Mouse (Mus musculus): ENCODE results near the gene Zfp719. TPM values are rescaled to one million over a fixed set of nuclear protein-coding genes. Genes with fewer than 3 reads are reported as not detected.

Gene Zfp719
- 16.0 TPM for polyA plus RNA-seq (2017; shearing (Covaris generic))

GRCm38 (mm10) chr7:43579440-43580171 is at the start of gene Zfp719:
TSS of gene Zfp719 (plus strand) at chr7:43579610.

GRCm38 (mm10) chr7:43544225-43544977 is 35.0 kb upstream of the Zfp719 start, which contains the start of gene Cd33:
TSS of gene Cd33 (minus strand) at chr7:43544428.

GRCm38 (mm10) chr7:43562006-43562633 is 17.3 kb upstream of the Zfp719 start, which contains the start of gene Zfp658:
TSS of gene Zfp658 (plus strand) at chr7:43562256.

GRCm38 (mm10) chr7:43606896-43607742 is 27.7 kb downstream of the Zfp719 start, which contains the start of gene Zfp819:
TSS of gene Zfp819 (plus strand) at chr7:43607169.

GRCm38 (mm10) chr7:43634500-43634899 is 55.1 kb downstream of the Zfp719 start, which contains the start of gene Ceacam18:
TSS of gene Ceacam18 (plus strand) at chr7:43634707.

Other genes with a start within 250 kb of the Zfp719 start
- not detected for gene Siglecf, start 228.3 kb upstream of the Zfp719 start, polyA plus RNA-seq (2017; shearing (Covaris generic))
- gene Siglecg, start 171.4 kb upstream of the Zfp719 start, polyA plus RNA-seq (2017; shearing (Covaris generic)): 0.57 TPM
- gene Lim2, start 151.9 kb upstream of the Zfp719 start, polyA plus RNA-seq (2017; shearing (Covaris generic)): not detected
- gene Nkg7, start 142.5 kb upstream of the Zfp719 start, polyA plus RNA-seq (2017; shearing (Covaris generic)): 110 TPM
- not detected for gene Cldnd2, start 138.8 kb upstream of the Zfp719 start, polyA plus RNA-seq (2017; shearing (Covaris generic))
- gene Etfb, start 135.5 kb upstream of the Zfp719 start, polyA plus RNA-seq (2017; shearing (Covaris generic)): 154 TPM
- gene Gm45233, start 135.5 kb upstream of the Zfp719 start, polyA plus RNA-seq (2017; shearing (Covaris generic)): not detected
- 2.9 TPM for gene Vsig10l, start 116.5 kb upstream of the Zfp719 start, polyA plus RNA-seq (2017; shearing (Covaris generic))
- 0.14 TPM for gene Iglon5, start 89.5 kb upstream of the Zfp719 start, polyA plus RNA-seq (2017; shearing (Covaris generic))
- not detected for gene 4931406B18Rik, start 73.7 kb upstream of the Zfp719 start, polyA plus RNA-seq (2017; shearing (Covaris generic))
- not detected for gene Cd33, start 35.2 kb upstream of the Zfp719 start, polyA plus RNA-seq (2017; shearing (Covaris generic))
- 8.7 TPM for gene Zfp658, start 17.4 kb upstream of the Zfp719 start, polyA plus RNA-seq (2017; shearing (Covaris generic))
- not detected for gene Zfp819, start 27.6 kb downstream of the Zfp719 start, polyA plus RNA-seq (2017; shearing (Covaris generic))
- gene Ceacam18, start 55.1 kb downstream of the Zfp719 start, polyA plus RNA-seq (2017; shearing (Covaris generic)): not detected
- gene Siglece, start 80.6 kb downstream of the Zfp719 start, polyA plus RNA-seq (2017; shearing (Covaris generic)): 0.93 TPM
- 3.1 TPM for gene Ctu1, start 92.4 kb downstream of the Zfp719 start, polyA plus RNA-seq (2017; shearing (Covaris generic))
- not detected for gene Klk14, start 110.8 kb downstream of the Zfp719 start, polyA plus RNA-seq (2017; shearing (Covaris generic))
- not detected for gene Klk13, start 133.0 kb downstream of the Zfp719 start, polyA plus RNA-seq (2017; shearing (Covaris generic))
- not detected for gene Klk12, start 189.3 kb downstream of the Zfp719 start, polyA plus RNA-seq (2017; shearing (Covaris generic))
- gene Klk11, start 195.0 kb downstream of the Zfp719 start, polyA plus RNA-seq (2017; shearing (Covaris generic)): not detected
- 0.33 TPM for gene Klk10, start 201.4 kb downstream of the Zfp719 start, polyA plus RNA-seq (2017; shearing (Covaris generic))
- gene Klk9, start 212.3 kb downstream of the Zfp719 start, polyA plus RNA-seq (2017; shearing (Covaris generic)): 0.62 TPM
- 141 TPM for gene Klk8, start 218.0 kb downstream of the Zfp719 start, polyA plus RNA-seq (2017; shearing (Covaris generic))
- not detected for gene Klk7, start 231.7 kb downstream of the Zfp719 start, polyA plus RNA-seq (2017; shearing (Covaris generic))
- not detected for gene Klk6, start 244.9 kb downstream of the Zfp719 start, polyA plus RNA-seq (2017; shearing (Covaris generic))